13 mouse cellular contexts compared by ENCODE assay signal in the genomic region with DNA sequence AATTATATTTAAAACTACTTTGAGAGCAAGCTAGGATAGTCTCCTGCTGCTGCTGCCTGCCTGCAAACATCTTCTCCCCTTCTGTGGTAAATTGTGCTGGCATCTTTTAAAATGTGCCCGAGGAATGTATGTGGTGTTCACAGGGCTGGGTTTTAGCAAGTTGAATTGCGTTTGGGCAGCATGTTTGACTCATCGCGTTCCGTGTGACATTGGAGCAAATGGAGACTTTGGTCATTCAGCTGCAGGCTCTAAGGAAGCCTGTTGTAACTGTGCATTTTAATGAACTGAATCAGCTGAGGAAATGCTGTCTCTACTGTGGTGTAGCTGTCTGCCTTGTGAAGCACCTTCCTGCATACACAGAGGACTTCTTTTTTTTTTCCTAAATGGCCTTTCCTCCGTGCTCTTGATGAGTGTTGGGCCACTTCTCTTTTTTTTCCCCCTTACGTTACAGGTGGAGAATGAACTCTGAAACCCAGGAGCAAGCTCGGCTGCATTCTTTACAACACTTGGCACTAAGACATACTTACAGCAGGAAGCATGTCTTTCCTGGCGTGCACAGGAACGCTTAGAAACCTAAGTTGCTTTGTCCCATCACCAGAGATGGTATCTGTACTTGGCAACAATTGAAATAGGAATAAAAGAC. TPM values are rescaled to one million over a fixed set of nuclear protein-coding genes. Genes with fewer than 3 reads are reported as not detected.
DNase-seq lines count a peak whose midpoint lies in the region; ATAC-seq lines count a peak whose summit lies in the region.
"Had no signal": no experiment of that assay in that cellular context is flagged by ENCODE, and none has a peak within 500 bp of the region (broad histone marks: within the 10 kb centered on the region; RNA-seq: fewer than 3 reads in every experiment).

No protein-coding gene starts in this region.

- H3K9ac ChIP-seq in heart, embryonic 15.5 days: no peak overlapping the region
- no peak overlapping the region for H3K9ac ChIP-seq in midbrain, embryonic 12.5 days (replicated peaks)
- H3K9ac ChIP-seq in midbrain, embryonic 11.5 days (ENCODE audit: low read length): no peak overlapping the region
- no peak overlapping the region for H3K9ac ChIP-seq in neural tube, embryonic 14.5 days (replicated peaks; ENCODE audit: low read depth, low read length)
- H3K9ac ChIP-seq: forebrain, embryonic 15.5 days had no signal

- H3K27ac ChIP-seq in heart, embryonic 15.5 days: no peak overlapping the region
- no peak overlapping the region for H3K27ac ChIP-seq in midbrain, embryonic 12.5 days (replicated peaks)
- H3K27ac ChIP-seq in midbrain, embryonic 11.5 days (ENCODE audit: low read depth, low read length): no peak overlapping the region
- no peak overlapping the region for H3K27ac ChIP-seq in neural tube, embryonic 14.5 days (ENCODE audit: low read depth, low read length)
- H3K27ac ChIP-seq: forebrain, embryonic 15.5 days had no signal

- 45% methylated on average over 10 of the region's 10 CpGs for WGBS in heart, embryonic 15.5 days
- WGBS in midbrain, embryonic 12.5 days: 55% methylated on average over 10 of the region's 10 CpGs
- 60% methylated on average over 10 of the region's 10 CpGs for WGBS in midbrain, embryonic 11.5 days
- 48% methylated on average over 10 of the region's 10 CpGs for WGBS in neural tube, embryonic 14.5 days

- H3K27me3 ChIP-seq in heart, embryonic 15.5 days: no peaks in the 10 kb centered on the region
- no peaks in the 10 kb centered on the region for H3K27me3 ChIP-seq in midbrain, embryonic 12.5 days
- no peaks in the 10 kb centered on the region for H3K27me3 ChIP-seq in midbrain, embryonic 11.5 days (ENCODE audit: control insufficient read depth, insufficient read depth, low read length)
- no peaks in the 10 kb centered on the region for H3K27me3 ChIP-seq in neural tube, embryonic 14.5 days (ENCODE audit: control insufficient read depth, insufficient read depth, low read length)
- H3K27me3 ChIP-seq: forebrain, embryonic 15.5 days had no signal

- no peak overlapping the region for H3K4me3 ChIP-seq in heart, embryonic 15.5 days
- no peak overlapping the region for H3K4me3 ChIP-seq in midbrain, embryonic 12.5 days
- no peak overlapping the region for H3K4me3 ChIP-seq in midbrain, embryonic 11.5 days (ENCODE audit: low read depth, low read length)
- H3K4me3 ChIP-seq in neural tube, embryonic 14.5 days (ENCODE audit: low read depth, low read length): no peak overlapping the region
- H3K4me3 ChIP-seq: forebrain, embryonic 15.5 days had no signal

- no peaks in the 10 kb centered on the region for H3K36me3 ChIP-seq in heart, embryonic 15.5 days
- H3K36me3 ChIP-seq in midbrain, embryonic 12.5 days: no peaks in the 10 kb centered on the region
- H3K36me3 ChIP-seq in midbrain, embryonic 11.5 days (ENCODE audit: control insufficient read depth, insufficient read depth, low read length): no peaks in the 10 kb centered on the region
- H3K36me3 ChIP-seq in neural tube, embryonic 14.5 days (ENCODE audit: control insufficient read depth, insufficient read depth, low read length): no peaks in the 10 kb centered on the region
- H3K36me3 ChIP-seq: forebrain, embryonic 15.5 days had no signal

- peaks cover 9% of the 10 kb centered on the region for H3K4me1 ChIP-seq in heart, embryonic 15.5 days (replicated peaks)
- H3K4me1 ChIP-seq in midbrain, embryonic 12.5 days: peaks cover 2% of the 10 kb centered on the region; the same call in 1 of the 2 replicates
- H3K4me1 ChIP-seq in midbrain, embryonic 11.5 days (ENCODE audit: control insufficient read depth, insufficient read depth, low read length): 0 out of 2 replicates have a peak, but pooled peaks cover 3% of the 10 kb centered on the region
- H3K4me1 ChIP-seq in neural tube, embryonic 14.5 days (ENCODE audit: control insufficient read depth, insufficient read depth, low read length): peaks cover 9% of the 10 kb centered on the region; the same call in 1 of the 2 replicates

- H3K9me3 ChIP-seq in heart, embryonic 15.5 days (replicated peaks): no peaks in the 10 kb centered on the region
- H3K9me3 ChIP-seq in midbrain, embryonic 12.5 days: no peaks in the 10 kb centered on the region
- H3K9me3 ChIP-seq in midbrain, embryonic 11.5 days (ENCODE audit: control insufficient read depth, low read length): no peaks in the 10 kb centered on the region
- H3K9me3 ChIP-seq in neural tube, embryonic 14.5 days (ENCODE audit: control insufficient read depth, low read length): no peaks in the 10 kb centered on the region
- H3K9me3 ChIP-seq: forebrain, embryonic 15.5 days had no signal

- DNase-seq in adrenal gland, adult 2 months: peak; percentile 44
- DNase-seq in adrenal gland, postnatal 4 days (ENCODE audit: low spot score in 2 of 2): no peak
- no peak for DNase-seq in heart, postnatal 4 days
- no peak for DNase-seq in midbrain, embryonic 11.5 days (ENCODE audit: low spot score, missing footprints)
- no peak for DNase-seq in kidney, postnatal 4 days
- DNase-seq: kidney, adult 18-20 months; liver had no signal

- peak overlapping the region; percentile 5; the same call in 1 of the 2 replicates for H3K4me2 ChIP-seq in heart, embryonic 15.5 days
- peak overlapping the region; percentile 11; the same call in 1 of the 2 replicates for H3K4me2 ChIP-seq in midbrain, embryonic 12.5 days (replicated peaks)
- no peak overlapping the region for H3K4me2 ChIP-seq in midbrain, embryonic 11.5 days
- H3K4me2 ChIP-seq in neural tube, embryonic 14.5 days (ENCODE audit: low read depth, low read length): peak overlapping the region; percentile 19; the same call in 1 of the 2 replicates
- H3K4me2 ChIP-seq: forebrain, embryonic 15.5 days had no signal

- no peak for ATAC-seq in heart, embryonic 15.5 days (replicated peaks; ENCODE audit: insufficient number of reproducible peaks, insufficient read depth, low FRiP score, low read depth)
- no peak for ATAC-seq in midbrain, embryonic 12.5 days (ENCODE audit: low FRiP score, low read depth)
- no peak for ATAC-seq in midbrain, embryonic 11.5 days (ENCODE audit: low FRiP score)
- ATAC-seq in neural tube, embryonic 14.5 days (ENCODE audit: low read depth): peak; percentile 9; the same call in 1 of the 2 replicates

RNA-seq across cellular contexts. Expression of a gene that starts 13.5 kb away (rescaled TPM):
- total RNA-seq in adrenal gland, adult 2 months (2021): 1 to 10 TPM in 1 of 2 experiments, under 1 TPM in 1; 0.89 to 1.1 TPM
- 0.17 and 0.20 TPM in 2 replicates for polyA plus RNA-seq in adrenal gland, adult 2 months (2012; rRNA removed)
- total RNA-seq in adrenal gland, postnatal 4 days (2021): under 1 TPM; 0.48 to 0.56 TPM
- polyA plus RNA-seq in heart, embryonic 15.5 days (2015; fragmentation: Nextera tagmentation; extraction: Ambion mirVana): 1.5 TPM in 2 replicates
- total RNA-seq in heart, postnatal 4 days (2021): under 1 TPM; 0.14 to 0.36 TPM
- polyA plus RNA-seq in midbrain, embryonic 12.5 days (2016; fragmentation: Nextera tagmentation; extraction: Ambion mirVana): 3.4 and 5.7 TPM in 2 replicates
- polyA plus RNA-seq in midbrain, embryonic 11.5 days (2014; fragmentation: Nextera tagmentation; extraction: Ambion mirVana): 2.1 and 2.6 TPM in 2 replicates
- 33.2 and 50.0 TPM in 2 replicates for polyA plus RNA-seq in neural tube, embryonic 14.5 days (2014; fragmentation: Nextera tagmentation; extraction: Ambion mirVana)
- total RNA-seq: megakaryocyte progenitor cell, adult 5-6 weeks; MEL had no signal
